Mouse (Mus musculus) megakaryocyte, embryonic 14.5 days (primary cell): ENCODE measurements around the gene Zfhx3. TPM values are rescaled to one million over a fixed set of nuclear protein-coding genes. Genes with fewer than 3 reads are reported as not detected.

Experiments used
- H3K27me3 ChIP-seq: replicated peaks from 2 replicates; pipeline ENCODE3; 2012; ENCODE audit warnings: inconsistent platforms
- H3K36me3 ChIP-seq: replicated peaks from 2 replicates; pipeline ENCODE3; 2012; ENCODE audit warnings: low read length, inconsistent platforms, mixed read lengths
- H3K4me1 ChIP-seq: 2 replicates; pipeline ENCODE4 v1.6.1; 2012; ENCODE audit warnings: inconsistent platforms
- H3K4me3 ChIP-seq: replicated peaks from 2 replicates; pipeline ENCODE3; 2012; ENCODE audit warnings: moderate library complexity, mild to moderate bottlenecking, inconsistent platforms
- H3K9me3 ChIP-seq: 2 replicates; pipeline ENCODE4 v1.6.1; 2012; ENCODE audit warnings: inconsistent platforms
- FLI1 ChIP-seq: IDR thresholded peaks from 2 replicates; pipeline ENCODE4 v1.6.1; 2012; ENCODE audit warnings: low read length, inconsistent platforms, mixed read lengths
- GATA1 ChIP-seq: IDR thresholded peaks from 3 replicates; pipeline ENCODE4 v1.6.1; 2012; ENCODE audit warnings: mixed read lengths, low read length, inconsistent platforms, borderline replicate concordance
- polyA plus RNA-seq: library from polyadenylated mRNA; stranded (reverse); fragments of >175 nt; gene quantifications from 2 replicates; pipeline ENCODE4 v1.2.3, GENCODE M21; 2012; ENCODE audit warnings: low replicate concordance; ENCODE audit not compliant: insufficient read depth

Zfhx3 gene
- polyA plus RNA-seq, 1 experiment: 1.1 TPM

- Histone ChIP-seq H3K36me3 (no peaks in the 10 kb centered on the region), H3K9me3 (no peaks in the 10 kb centered on the region), H3K4me3 (no peak overlapping the region), H3K4me1 (no peaks in the 10 kb centered on the region), H3K27me3 (no peaks in the 10 kb centered on the region)
- TF ChIP-seq FLI1 (no peak), GATA1 (no peak)
Measured at GRCm38 (mm10) chr8:108984904-108985303, 1042.5 kb downstream of the Zfhx3 start.

- Histone ChIP-seq H3K36me3 (no peaks in the 10 kb centered on the region), H3K4me1 (no peaks in the 10 kb centered on the region), H3K27me3 (no peaks in the 10 kb centered on the region), H3K4me3 (no peak overlapping the region), H3K9me3 (no peaks in the 10 kb centered on the region)
- TF ChIP-seq FLI1: no peak
- TF ChIP-seq GATA1: no peak
Measured at GRCm38 (mm10) chr8:108989841-108990240, 1047.4 kb downstream of the Zfhx3 start.

- Histone ChIP-seq H3K4me3 (no peak overlapping the region), H3K27me3 (no peaks in the 10 kb centered on the region), H3K4me1 (no peaks in the 10 kb centered on the region), H3K36me3 (no peaks in the 10 kb centered on the region), H3K9me3 (no peaks in the 10 kb centered on the region)
- TF ChIP-seq FLI1 (no peak), GATA1 (no peak)
Measured at GRCm38 (mm10) chr8:108990537-108990936, 1048.1 kb downstream of the Zfhx3 start.

GRCm38 (mm10) chr8:108991395-108991794 is 1049.0 kb downstream of the Zfhx3 start:
- no peak overlapping the region for H3K4me3 ChIP-seq
- no peaks in the 10 kb centered on the region for H3K27me3 ChIP-seq
- H3K4me1 ChIP-seq: no peaks in the 10 kb centered on the region
- TF ChIP-seq FLI1 (no peak), GATA1 (no peak)
- H3K36me3 ChIP-seq: no peaks in the 10 kb centered on the region
- no peaks in the 10 kb centered on the region for H3K9me3 ChIP-seq

GRCm38 (mm10) chr8:108993718-108994117 is 1051.3 kb downstream of the Zfhx3 start:
- Histone ChIP-seq H3K36me3 (no peaks in the 10 kb centered on the region), H3K27me3 (no peaks in the 10 kb centered on the region), H3K9me3 (no peaks in the 10 kb centered on the region), H3K4me3 (no peak overlapping the region), H3K4me1 (no peaks in the 10 kb centered on the region)
- TF ChIP-seq GATA1: no peak
- TF ChIP-seq FLI1: no peak

GRCm38 (mm10) chr8:108994187-108994586 is 1051.7 kb downstream of the Zfhx3 start:
- Histone ChIP-seq H3K36me3 (no peaks in the 10 kb centered on the region), H3K9me3 (no peaks in the 10 kb centered on the region), H3K4me1 (no peaks in the 10 kb centered on the region), H3K27me3 (no peaks in the 10 kb centered on the region), H3K4me3 (no peak overlapping the region)
- TF ChIP-seq GATA1: no peak
- no peak for TF ChIP-seq FLI1

GRCm38 (mm10) chr8:108994880-108995279 is 1052.4 kb downstream of the Zfhx3 start:
- no peak for TF ChIP-seq GATA1
- TF ChIP-seq FLI1: no peak
- H3K4me3 ChIP-seq: no peak overlapping the region
- no peaks in the 10 kb centered on the region for H3K27me3 ChIP-seq
- H3K36me3 ChIP-seq: no peaks in the 10 kb centered on the region
- H3K9me3 ChIP-seq: no peaks in the 10 kb centered on the region
- no peaks in the 10 kb centered on the region for H3K4me1 ChIP-seq

- Histone ChIP-seq H3K4me3 (no peak overlapping the region), H3K36me3 (no peaks in the 10 kb centered on the region), H3K4me1 (no peaks in the 10 kb centered on the region), H3K9me3 (peaks cover 5% of the 10 kb centered on the region; the same call in 1 of the 2 replicates), H3K27me3 (no peaks in the 10 kb centered on the region)
- TF ChIP-seq FLI1 (no peak), GATA1 (no peak)
Measured at GRCm38 (mm10) chr8:108997334-108997733, 1054.9 kb downstream of the Zfhx3 start.

- Histone ChIP-seq H3K36me3 (no peaks in the 10 kb centered on the region), H3K4me3 (no peak overlapping the region), H3K4me1 (no peaks in the 10 kb centered on the region), H3K27me3 (no peaks in the 10 kb centered on the region), H3K9me3 (peaks cover 5% of the 10 kb centered on the region; the same call in 1 of the 2 replicates)
- TF ChIP-seq FLI1: no peak
- no peak for TF ChIP-seq GATA1
Measured at GRCm38 (mm10) chr8:108999297-109000249, 1057.1 kb downstream of the Zfhx3 start.

- H3K9me3 ChIP-seq: peaks cover 5% of the 10 kb centered on the region; the same call in 1 of the 2 replicates
- peak overlapping the region; percentile 42 for H3K4me3 ChIP-seq
- TF ChIP-seq GATA1 (no peak), FLI1 (no peak)
- no peaks in the 10 kb centered on the region for H3K36me3 ChIP-seq
- H3K4me1 ChIP-seq: no peaks in the 10 kb centered on the region
- no peaks in the 10 kb centered on the region for H3K27me3 ChIP-seq
Measured at GRCm38 (mm10) chr8:109001031-109001430, 1058.6 kb downstream of the Zfhx3 start.
